ENCODE assay signal across 10 mouse cellular contexts in genomic region chr15:78790451-78790850, GRCm38 (mm10). TPM values are rescaled to one million over a fixed set of nuclear protein-coding genes. Genes with fewer than 3 reads are reported as not detected.
DNase-seq lines count a peak whose midpoint lies in the region; ATAC-seq and TF ChIP-seq lines count a peak whose summit lies in the region.
"Had no signal": no experiment of that assay in that cellular context is flagged by ENCODE, and none has a peak within 500 bp of the region (broad histone marks: within the 10 kb centered on the region; RNA-seq: fewer than 3 reads in every experiment).

No protein-coding gene starts in this region.

- no peak for TF ChIP-seq EP300 in liver, postnatal 0 days (IDR thresholded peaks at IDR 0.05; ENCODE audit: low read depth)

- intact Hi-C loops in gastrocnemius, postnatal 14 days (cut with DNase I; ENCODE audit: low total_unique reads): no loop called here
- intact Hi-C loops in left cerebral cortex, postnatal 4 days (cut with DNase I): no loop called here

- no peaks in the 10 kb centered on the region for H3K27me3 ChIP-seq in kidney, adult 2 months (replicated peaks; ENCODE audit: control insufficient read depth, insufficient read depth, low read length)
- H3K27me3 ChIP-seq in liver, postnatal 0 days (ENCODE audit: insufficient read depth, low read length): no peaks in the 10 kb centered on the region
- H3K27me3 ChIP-seq in forebrain, postnatal 0 days (ENCODE audit: insufficient read depth, low read length): no peaks in the 10 kb centered on the region
- H3K27me3 ChIP-seq: Patski had no signal

- WGBS in kidney, adult 2 months: 32% methylated on average over 4 of the region's 4 CpGs
- WGBS in liver, postnatal 0 days (ENCODE audit: insufficient replicate concordance): 34% methylated on average over 4 of the region's 4 CpGs
- 63% methylated on average over 4 of the region's 4 CpGs for WGBS in forebrain, postnatal 0 days

- H3K4me3 ChIP-seq in kidney, adult 2 months (ENCODE audit: insufficient read depth, low read depth, low read length): no peak overlapping the region
- no peak overlapping the region for H3K4me3 ChIP-seq in liver, postnatal 0 days (ENCODE audit: low read depth, low read length)
- no peak overlapping the region for H3K4me3 ChIP-seq in forebrain, postnatal 0 days (ENCODE audit: low read depth, low read length)
- H3K4me3 ChIP-seq: hindbrain, embryonic 12.5 days had no signal

- H3K9me3 ChIP-seq in liver, postnatal 0 days (ENCODE audit: low read length): no peaks in the 10 kb centered on the region
- H3K9me3 ChIP-seq in forebrain, postnatal 0 days (ENCODE audit: low read length): no peaks in the 10 kb centered on the region
- H3K9me3 ChIP-seq: hindbrain, embryonic 12.5 days had no signal

- peak; percentile 84 for ATAC-seq in liver, postnatal 0 days
- ATAC-seq in forebrain, postnatal 0 days: no peak
- ATAC-seq: Patski had no signal

- no peak for TF ChIP-seq POLR2A in kidney, adult 2 months (IDR thresholded peaks at IDR 0.05; ENCODE audit: low read depth, low read length)

- DNase-seq in adrenal gland, postnatal 36 days: peak; percentile 54 to 73
- peak; percentile 82 for DNase-seq in gastrocnemius, postnatal 14 days
- peak; percentile 97 for DNase-seq in kidney, adult 2 months
- peak; percentile 73 for DNase-seq in liver, postnatal 0 days
- no peak for DNase-seq in ovary, adult 18-20 months (ENCODE audit: low spot score)
- no peak for DNase-seq in left cerebral cortex, postnatal 4 days
- DNase-seq in forebrain, postnatal 0 days: no peak

- H3K9ac ChIP-seq in liver, postnatal 0 days (replicated peaks): no peak overlapping the region
- no peak overlapping the region for H3K9ac ChIP-seq in forebrain, postnatal 0 days
- H3K9ac ChIP-seq: hindbrain, embryonic 12.5 days had no signal

- H3K4me2 ChIP-seq in liver, postnatal 0 days (ENCODE audit: low read depth, low read length): no peak overlapping the region
- no peak overlapping the region for H3K4me2 ChIP-seq in forebrain, postnatal 0 days (ENCODE audit: low read depth)
- H3K4me2 ChIP-seq: hindbrain, embryonic 12.5 days had no signal

- peaks cover 38% of the 10 kb centered on the region for H3K4me1 ChIP-seq in kidney, adult 2 months (ENCODE audit: control insufficient read depth, insufficient read depth, low read length)
- peaks cover 10% of the 10 kb centered on the region for H3K4me1 ChIP-seq in liver, postnatal 0 days (ENCODE audit: insufficient read depth)
- H3K4me1 ChIP-seq in forebrain, postnatal 0 days (ENCODE audit: insufficient read depth): no peaks in the 10 kb centered on the region

- no peak for TF ChIP-seq CTCF in kidney, adult 2 months (conservative IDR thresholded peaks at IDR 0.05; ENCODE audit: insufficient read depth, insufficient read length, low read depth, low read length)
- no peak for TF ChIP-seq CTCF in liver, postnatal 0 days (IDR thresholded peaks at IDR 0.05; ENCODE audit: low read depth)
- TF ChIP-seq CTCF in forebrain, postnatal 0 days (IDR thresholded peaks at IDR 0.05; ENCODE audit: low read depth): no peak

- no peaks in the 10 kb centered on the region; the same call in 1 of the 2 replicates for H3K36me3 ChIP-seq in kidney, adult 2 months (ENCODE audit: control insufficient read depth, insufficient read depth, low read length)
- peaks cover 28% of the 10 kb centered on the region for H3K36me3 ChIP-seq in liver, postnatal 0 days (replicated peaks; ENCODE audit: insufficient read depth, low read length)
- no peaks in the 10 kb centered on the region for H3K36me3 ChIP-seq in forebrain, postnatal 0 days (ENCODE audit: insufficient read depth)
- H3K36me3 ChIP-seq: hindbrain, embryonic 12.5 days had no signal

- H3K27ac ChIP-seq in kidney, adult 2 months (ENCODE audit: insufficient read depth, low read depth, low read length): peak overlapping the region; percentile 70
- peak overlapping the region; percentile 44 for H3K27ac ChIP-seq in liver, postnatal 0 days (ENCODE audit: low read depth)
- no peak overlapping the region for H3K27ac ChIP-seq in forebrain, postnatal 0 days (ENCODE audit: low read depth, low read length)
- H3K27ac ChIP-seq: hindbrain, embryonic 12.5 days; macrophage had no signal

RNA-seq across cellular contexts. Expression of gene Card10, which starts 12.4 kb away (rescaled TPM):
- 1 to 10 TPM; 5.9 to 9.8 TPM for total RNA-seq in adrenal gland, postnatal 36 days (2021)
- total RNA-seq in gastrocnemius, postnatal 14 days (2021): 1 to 10 TPM; 9.6 to 9.7 TPM
- 80.4 and 93.7 TPM in 2 replicates for polyA plus RNA-seq in kidney, adult 2 months (2012; rRNA removed)
- 1.5 and 1.8 TPM in 2 replicates for polyA plus RNA-seq in liver, postnatal 0 days (2015; fragmentation: Nextera tagmentation; extraction: Ambion mirVana)
- total RNA-seq in left cerebral cortex, postnatal 4 days (2021): 1 to 10 TPM; 5.2 to 5.4 TPM
- 0.57 and 0.77 TPM in 2 replicates for total RNA-seq in forebrain, postnatal 0 days (2014; rRNA removed)
- polyA plus RNA-seq in forebrain, postnatal 0 days (2015; fragmentation: Nextera tagmentation; extraction: Ambion mirVana): 1.2 and 1.7 TPM in 2 replicates
- polyA plus RNA-seq: macrophage had no signal

RNA-seq across cellular contexts. Expression of gene Mfng, which starts 17.2 kb away (rescaled TPM):
- 10 to 100 TPM; 12.3 to 16.7 TPM for total RNA-seq in adrenal gland, postnatal 36 days (2021)
- total RNA-seq in gastrocnemius, postnatal 14 days (2021): 1 to 10 TPM; 5.6 to 7.1 TPM
- 15.7 and 16.6 TPM in 2 replicates for polyA plus RNA-seq in kidney, adult 2 months (2012; rRNA removed)
- polyA plus RNA-seq in liver, postnatal 0 days (2015; fragmentation: Nextera tagmentation; extraction: Ambion mirVana): 4.7 and 4.8 TPM in 2 replicates
- 1 to 10 TPM; 7.3 to 7.7 TPM for total RNA-seq in left cerebral cortex, postnatal 4 days (2021)
- 6.4 and 11.4 TPM in 2 replicates for total RNA-seq in forebrain, postnatal 0 days (2014; rRNA removed)
- polyA plus RNA-seq in forebrain, postnatal 0 days (2015; fragmentation: Nextera tagmentation; extraction: Ambion mirVana): 16.0 and 16.8 TPM in 2 replicates
- polyA plus RNA-seq: Patski had no signal

RNA-seq across cellular contexts. Expression of gene Cdc42ep1, which starts 52.0 kb away (rescaled TPM):
- total RNA-seq in adrenal gland, postnatal 36 days (2021): 10 to 100 TPM; 36.8 to 52.6 TPM
- total RNA-seq in gastrocnemius, postnatal 14 days (2021): 10 to 100 TPM; 22.7 to 23.6 TPM
- 59.2 and 66.7 TPM in 2 replicates for polyA plus RNA-seq in kidney, adult 2 months (2012; rRNA removed)
- polyA plus RNA-seq in liver, postnatal 0 days (2015; fragmentation: Nextera tagmentation; extraction: Ambion mirVana): 12.6 and 19.8 TPM in 2 replicates
- total RNA-seq in left cerebral cortex, postnatal 4 days (2021): 1 to 10 TPM; 8.3 to 9.1 TPM
- total RNA-seq in forebrain, postnatal 0 days (2014; rRNA removed): 8.3 and 8.6 TPM in 2 replicates
- polyA plus RNA-seq in forebrain, postnatal 0 days (2015; fragmentation: Nextera tagmentation; extraction: Ambion mirVana): 10.6 and 13.5 TPM in 2 replicates
- polyA plus RNA-seq: macrophage had no signal

Comparison
In these comparisons a context has a peak if more than half of its experiments do, and no peak if none do; other contexts are left out.
1. DNase-seq: peak in adrenal gland, postnatal 36 days (2 of 2), gastrocnemius, postnatal 14 days (single experiment), kidney, adult 2 months (single experiment) and liver, postnatal 0 days (single experiment); none in ovary, adult 18-20 months (single experiment), left cerebral cortex, postnatal 4 days (single experiment) and forebrain, postnatal 0 days (single experiment).